Mouse (Mus musculus) adrenal gland, adult 2 months (tissue): ENCODE measurements at regions not wholly inside any gene's neighbourhood (a gene's known extent, or its start where the extent isn't known, plus 50 kb on each side); places are given as distances from the start of the nearest gene placed in this dataset.
"Not testable (repeated sequence)": the region's sequence is repeated elsewhere in the genome, so short reads cannot be mapped to it uniquely, and the experiment has no call there.

Experiments used
- DNase-seq: peaks from one replicate; pipeline ENCODE4 v3.0.0; 2021

DNA sequence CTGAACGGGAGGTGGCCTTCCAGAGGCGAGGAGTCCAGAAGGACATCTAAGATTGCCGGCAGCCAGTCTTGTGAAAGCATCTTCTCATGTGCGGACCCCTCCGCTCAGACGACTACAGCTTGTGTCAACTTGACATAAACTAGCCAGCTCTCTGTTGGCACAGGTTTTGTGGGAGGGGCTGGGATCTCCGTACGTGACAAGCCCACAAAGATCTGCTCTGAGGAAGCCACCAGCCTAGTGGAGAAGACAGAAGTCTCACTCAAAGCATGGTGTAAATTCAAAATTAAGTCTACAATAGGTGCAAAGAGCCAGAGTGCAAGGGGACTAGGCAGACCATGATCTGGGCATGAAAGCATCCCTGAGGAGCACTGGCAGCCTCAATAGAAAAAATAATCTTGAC lies 128.4 kb upstream of the Slc38a2 start:
- no peak for DNase-seq

DNA sequence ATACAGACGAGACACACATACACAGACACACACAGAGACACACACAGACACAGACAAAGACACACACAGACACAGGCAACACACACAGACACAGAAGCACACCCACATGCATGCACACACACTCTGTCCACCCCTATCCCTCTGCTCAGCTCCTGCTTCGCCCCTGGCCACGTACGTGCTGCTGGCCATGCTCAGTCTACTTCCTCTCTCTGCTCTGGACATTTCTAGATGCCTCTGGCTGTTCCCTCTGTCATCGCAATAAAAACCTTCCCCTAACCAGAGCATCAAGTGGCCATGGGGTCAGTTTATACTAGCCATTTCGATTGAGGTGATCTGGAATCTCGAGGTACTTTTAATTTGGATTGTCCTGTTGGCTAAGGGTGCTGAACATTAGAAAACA lies 118.9 kb upstream of the Slc38a2 start:
- DNase-seq: no peak

DNA sequence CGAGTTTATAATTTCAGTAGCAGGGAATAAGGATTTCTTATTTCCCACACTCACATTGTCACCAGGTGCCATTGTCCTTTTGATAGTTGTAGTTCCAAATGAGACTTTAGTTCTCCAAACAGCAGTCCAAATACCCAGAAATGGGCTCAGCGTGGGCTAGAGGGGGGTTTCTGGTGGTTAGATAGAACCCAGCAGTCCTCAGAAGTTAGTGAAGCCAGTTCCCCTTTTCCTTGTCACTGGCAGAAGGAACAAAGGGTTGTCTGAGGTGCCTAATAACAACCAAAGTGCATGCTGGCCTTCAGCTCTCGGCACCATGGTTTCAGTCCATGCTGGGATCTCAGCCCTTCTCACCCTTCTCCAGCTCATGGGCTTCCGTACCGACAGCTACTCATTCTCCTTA lies 118.1 kb upstream of the Slc38a2 start:
- DNase-seq: no peak

DNA sequence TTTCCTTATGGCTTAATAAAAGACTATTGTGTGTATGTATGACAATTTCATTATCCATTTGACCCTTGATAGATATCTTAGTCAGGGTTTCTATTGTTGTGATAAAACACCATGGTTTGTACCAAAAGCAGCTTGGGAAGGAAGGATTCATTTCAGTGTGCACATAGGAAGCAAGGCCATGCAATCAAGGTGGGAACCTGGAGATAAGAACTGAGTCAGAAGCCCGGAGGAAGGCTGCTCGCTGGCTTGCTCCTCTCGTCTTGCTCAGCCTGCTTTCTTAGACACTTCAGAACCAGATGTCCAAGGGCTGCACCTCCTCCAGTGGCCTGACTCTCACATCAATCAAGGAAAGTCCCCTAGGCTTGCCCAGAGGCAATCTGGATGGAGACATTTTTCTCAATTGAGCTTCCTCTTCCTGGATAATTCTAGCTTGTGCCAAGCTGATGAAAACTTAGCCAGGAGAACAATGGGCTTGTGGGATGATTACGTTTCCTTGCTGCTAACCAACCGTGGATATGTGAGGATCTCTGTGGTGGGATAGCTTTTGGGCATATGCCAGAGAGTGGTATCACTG lies 117.6 kb upstream of the Slc38a2 start:
- no peak for DNase-seq

DNA sequence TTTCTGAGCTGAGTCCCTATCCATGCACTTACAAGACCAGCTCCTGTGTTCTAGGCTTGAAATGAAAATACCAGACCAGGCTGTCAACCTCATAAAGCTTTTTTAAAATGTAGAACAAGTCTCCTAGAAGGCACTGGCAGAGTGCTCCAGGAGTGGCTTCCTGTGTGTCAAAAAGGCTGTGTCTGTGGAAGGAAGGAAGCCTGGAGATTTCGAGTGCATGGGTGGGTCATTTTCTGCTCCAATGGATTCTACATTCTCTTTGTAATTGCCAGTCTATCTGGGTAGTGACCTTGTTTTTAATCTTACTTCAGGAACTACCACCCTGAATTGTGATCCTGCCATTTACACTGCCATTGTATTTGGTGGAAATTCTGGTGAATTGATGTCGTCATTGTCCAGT lies 113.9 kb upstream of the Slc38a2 start:
- no peak for DNase-seq

DNA sequence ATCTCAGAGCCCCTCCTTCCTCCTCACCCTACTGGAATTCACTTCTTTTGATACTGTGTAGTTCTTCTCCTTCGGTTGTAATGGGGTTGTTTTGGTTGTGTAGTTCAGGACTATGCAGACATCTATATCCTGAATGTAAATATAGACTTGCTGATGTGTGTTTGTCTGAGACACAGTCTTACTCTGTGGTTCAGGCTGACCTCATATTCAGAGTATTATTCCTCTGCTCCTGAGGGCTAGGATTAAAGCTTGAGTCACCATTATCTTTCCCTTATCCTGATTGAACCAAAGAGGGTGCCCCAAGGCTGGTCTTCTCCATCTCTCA lies 103.2 kb upstream of the Slc38a2 start:
- DNase-seq: no peak

DNA sequence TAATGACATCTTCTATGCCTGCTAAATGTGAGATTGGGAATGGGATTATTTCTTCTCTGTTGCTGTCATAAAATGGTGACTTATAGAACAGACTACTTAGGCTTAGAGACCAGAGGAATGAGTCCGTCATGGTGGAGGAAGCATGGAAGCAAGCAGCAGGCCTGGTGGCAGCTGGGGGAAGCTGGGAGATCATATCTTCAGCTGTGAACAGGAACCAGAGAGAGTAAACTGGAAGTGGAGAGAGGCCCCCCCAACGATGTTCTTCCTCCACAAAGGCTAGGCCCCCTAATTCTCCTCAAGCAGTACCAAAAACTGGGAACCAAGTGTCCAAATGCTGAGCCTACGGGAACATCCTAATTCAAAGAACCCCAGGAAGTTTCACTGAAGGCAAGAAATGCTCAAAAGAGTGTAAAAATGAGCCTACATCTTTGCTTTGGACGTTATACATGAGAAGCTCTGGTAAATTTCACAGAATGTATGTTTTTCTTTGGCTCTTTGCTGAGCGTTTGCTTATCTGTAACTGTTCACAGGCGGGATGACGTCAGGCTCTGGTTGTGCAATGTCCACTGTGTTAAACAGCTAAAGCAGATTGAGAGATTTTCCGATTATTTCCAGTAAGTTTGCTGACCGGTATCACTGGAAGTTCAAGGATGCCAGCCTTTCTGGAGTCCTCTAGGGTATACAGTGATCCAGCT lies 102.7 kb upstream of the Slc38a2 start:
- peak; percentile 67 for DNase-seq

DNA sequence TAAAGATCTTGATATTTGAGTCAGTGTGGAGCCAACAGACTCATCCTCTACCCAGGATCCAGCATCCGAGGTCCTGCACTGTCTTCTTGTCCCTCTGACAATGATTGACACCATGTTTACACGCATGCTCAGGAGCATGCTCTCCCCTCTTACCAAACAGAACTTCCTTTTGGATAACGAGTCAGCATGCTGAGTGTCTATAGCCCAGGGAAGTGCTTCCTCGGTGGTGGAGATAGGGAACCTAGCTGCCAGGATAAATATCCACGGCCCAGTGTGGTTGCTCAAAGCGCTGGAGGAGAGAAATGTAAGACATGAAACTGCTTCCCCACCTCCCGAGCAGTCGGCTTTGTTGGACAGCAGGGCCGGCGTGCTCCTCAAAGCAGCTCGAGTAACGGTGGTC lies 99.7 kb upstream of the Slc38a2 start:
- DNase-seq: no peak

DNA sequence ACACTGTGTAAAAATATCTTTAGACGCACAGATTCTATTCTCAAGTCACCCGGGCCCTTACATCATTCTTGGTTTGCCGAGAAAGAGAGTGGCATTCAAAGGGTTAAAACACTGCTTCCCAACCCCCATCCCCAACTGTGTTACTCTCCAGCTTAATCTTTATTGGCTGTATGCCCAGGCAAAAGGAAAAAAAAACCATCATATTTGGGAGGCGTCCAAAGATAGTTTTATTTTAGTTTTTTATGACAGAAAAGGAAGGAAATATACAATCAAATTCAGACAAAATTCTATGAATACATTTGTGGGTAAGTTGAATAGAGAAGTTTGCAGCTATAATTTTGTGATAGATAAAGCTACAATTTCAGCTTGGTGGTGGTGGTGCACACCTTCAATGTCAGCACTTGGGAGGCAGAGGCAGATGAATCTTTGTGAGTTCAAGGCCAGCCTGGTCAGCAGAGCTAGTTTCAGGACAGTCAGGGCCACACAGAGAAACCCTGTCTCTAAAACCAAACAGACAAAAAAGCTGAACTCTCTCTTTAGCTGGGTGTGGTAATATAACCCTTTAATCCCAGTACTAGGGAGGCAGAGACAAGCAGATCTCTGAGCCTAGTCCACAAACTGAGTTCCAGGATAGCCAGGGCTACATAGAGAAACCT lies 98.2 kb upstream of the Slc38a2 start:
- peak; percentile 59 for DNase-seq

DNA sequence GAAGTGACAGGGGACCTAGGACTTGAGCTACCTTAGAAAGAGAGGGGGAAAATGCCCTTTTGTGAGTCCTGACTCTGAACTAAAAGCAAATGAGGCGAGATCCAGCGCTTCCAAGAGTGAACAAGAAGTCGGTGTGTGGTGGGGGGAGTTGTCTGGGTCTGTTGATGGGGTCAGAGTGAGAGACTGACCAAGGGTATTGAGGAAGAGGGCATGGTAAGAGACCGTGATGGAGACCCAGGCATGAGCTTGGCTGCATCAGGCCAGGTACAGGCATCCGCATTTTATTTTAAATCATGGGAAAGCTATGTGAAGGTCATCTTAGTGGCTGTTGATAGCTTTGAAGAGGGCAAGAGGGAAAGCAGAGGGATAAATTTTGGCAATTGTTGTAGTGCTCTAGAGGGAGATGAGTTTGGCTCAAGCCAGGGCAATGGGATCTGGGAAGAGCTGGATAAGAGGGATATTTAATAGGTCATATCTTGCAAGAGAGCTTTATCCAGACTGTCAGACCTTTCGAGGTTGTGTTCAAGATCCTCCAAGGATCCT lies 94.7 kb upstream of the Slc38a2 start:
- no peak for DNase-seq

DNA sequence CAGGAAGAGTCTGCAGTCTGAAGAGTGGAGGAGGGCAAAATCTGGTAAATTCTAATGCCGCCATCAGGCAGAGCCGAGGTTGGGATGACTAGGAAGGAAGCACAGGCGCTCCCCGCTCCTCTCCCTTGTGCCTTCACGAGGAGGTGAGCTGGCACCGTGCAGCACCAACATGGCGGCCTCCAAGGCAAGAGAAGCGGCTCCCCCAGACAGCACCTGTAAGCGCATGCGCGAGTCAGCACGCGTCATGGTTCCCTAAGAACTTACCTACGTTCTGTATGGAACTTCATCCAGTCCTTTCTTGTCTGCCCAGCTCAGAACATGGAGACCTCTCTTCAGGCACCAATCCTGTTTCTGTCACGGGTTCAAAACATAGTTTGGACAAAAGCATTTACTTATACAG lies 93.7 kb upstream of the Slc38a2 start:
- DNase-seq: no peak

DNA sequence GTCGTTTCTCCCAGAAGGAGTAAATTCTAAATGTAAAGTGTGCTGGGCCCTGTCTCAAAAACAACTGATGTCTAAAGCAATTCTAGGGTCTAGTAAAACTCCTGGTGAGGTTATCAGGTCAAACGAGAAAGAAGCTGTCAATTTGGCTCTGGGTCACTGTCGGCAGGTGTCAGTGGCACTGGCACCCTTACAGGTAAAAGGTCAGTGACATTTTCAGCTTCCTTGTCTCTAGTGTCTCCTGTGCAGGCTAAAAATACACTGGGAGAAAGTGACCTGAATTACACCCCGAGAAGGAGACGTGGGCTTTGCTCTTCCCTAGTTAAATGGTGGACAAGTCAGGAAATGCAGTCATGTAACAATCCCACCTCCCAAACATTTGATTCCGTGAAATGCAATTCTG lies 91.8 kb upstream of the Slc38a2 start:
- no peak for DNase-seq

DNA sequence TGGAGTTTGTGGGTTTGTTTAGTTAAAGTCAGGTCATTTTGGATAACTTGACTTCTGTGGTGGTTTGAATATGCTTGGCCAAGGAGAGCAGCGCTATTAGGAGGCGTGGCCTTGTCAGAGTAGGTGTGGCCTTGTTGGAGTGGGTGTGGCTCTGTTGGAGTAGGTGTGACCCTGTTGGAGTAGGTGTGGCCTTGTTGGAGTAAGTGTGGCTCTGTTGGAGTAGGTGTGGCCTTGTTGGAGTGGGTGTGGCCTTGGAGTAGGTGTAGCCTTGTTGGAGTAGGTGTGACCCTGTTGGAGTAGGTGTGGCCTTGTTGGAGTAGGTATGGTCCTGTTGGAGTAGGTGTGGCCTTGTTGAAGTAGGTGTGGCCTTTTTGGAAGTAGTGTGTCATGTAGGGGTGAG lies 88.4 kb upstream of the Slc38a2 start:
- not testable (repeated sequence) for DNase-seq

DNA sequence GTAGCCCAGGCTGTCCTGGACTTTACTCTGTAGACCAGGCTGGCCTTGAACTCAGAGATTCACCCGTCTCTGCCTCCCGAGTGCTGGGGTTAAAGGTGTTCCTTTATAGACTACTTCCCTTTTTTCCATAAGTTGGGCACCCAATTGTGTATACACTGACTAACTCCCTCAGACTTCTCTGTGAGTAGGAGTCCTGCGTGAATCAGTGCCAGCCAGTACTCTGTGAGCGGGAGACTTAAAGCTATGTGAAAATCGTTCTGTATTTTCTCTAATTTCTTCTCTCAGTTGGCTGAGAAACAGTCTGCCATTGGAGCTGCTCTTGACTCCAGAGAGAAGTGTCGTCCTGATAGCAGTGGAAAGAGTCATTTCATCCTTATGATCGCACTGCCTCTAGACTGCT lies 85.0 kb upstream of the Slc38a2 start:
- no peak for DNase-seq

DNA sequence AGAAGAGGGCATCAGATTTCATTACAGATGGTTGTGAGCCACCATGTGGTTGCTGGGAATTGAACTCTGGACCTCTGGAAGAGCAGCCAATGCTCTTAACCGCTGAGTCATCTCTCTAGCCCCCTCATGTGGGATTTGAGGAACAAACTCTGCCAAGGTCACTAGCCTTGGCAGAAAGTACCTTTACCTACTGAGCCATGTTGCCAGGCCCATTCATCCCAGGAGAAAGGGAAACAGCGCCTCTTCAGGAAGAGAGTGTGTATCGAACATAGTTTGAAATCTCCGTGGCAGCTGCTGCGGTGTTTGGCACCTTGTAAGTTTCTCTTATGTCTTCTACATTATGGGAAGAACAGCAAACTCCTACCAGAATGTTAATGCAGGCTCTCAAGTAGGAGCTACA lies 82.0 kb upstream of the Slc38a2 start:
- DNase-seq: no peak

DNA sequence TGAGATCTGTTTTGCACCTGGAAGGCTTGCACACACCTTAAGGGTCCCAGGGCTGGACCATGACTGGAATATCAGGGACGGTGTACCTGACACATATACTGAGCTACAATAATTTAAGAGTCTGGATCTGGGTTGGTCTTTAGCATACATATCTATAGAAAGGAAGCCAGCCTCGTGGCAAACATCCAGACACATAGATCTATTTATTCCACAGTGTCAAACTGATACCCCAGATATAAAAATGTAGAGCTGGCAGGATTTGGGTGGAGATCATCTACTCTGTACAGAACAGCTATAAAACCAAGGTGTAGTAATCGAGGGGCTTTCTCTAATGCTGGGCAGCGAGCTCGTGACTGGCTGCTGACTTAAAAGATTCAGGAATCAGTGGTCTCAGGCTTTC lies 81.1 kb upstream of the Slc38a2 start:
- DNase-seq: no peak

DNA sequence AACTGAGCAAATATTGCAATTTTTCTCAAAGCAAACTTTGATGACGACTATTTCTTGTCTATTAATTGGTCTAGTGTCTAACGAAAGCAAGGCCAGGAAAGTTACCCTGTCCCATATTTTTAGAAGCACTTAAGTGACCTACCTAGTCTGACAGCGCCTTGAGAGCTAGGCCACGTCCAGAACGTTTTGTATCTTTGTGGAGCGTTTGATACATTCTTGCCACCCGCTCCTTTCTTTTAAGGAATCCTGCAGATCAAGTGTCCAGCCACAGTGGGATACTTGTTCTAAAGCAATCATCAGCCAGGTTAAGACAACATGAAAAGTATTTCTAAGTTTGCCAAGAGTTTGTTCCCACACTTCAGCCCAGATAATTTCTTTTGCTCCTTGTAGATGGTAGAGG lies 79.8 kb upstream of the Slc38a2 start:
- no peak for DNase-seq

DNA sequence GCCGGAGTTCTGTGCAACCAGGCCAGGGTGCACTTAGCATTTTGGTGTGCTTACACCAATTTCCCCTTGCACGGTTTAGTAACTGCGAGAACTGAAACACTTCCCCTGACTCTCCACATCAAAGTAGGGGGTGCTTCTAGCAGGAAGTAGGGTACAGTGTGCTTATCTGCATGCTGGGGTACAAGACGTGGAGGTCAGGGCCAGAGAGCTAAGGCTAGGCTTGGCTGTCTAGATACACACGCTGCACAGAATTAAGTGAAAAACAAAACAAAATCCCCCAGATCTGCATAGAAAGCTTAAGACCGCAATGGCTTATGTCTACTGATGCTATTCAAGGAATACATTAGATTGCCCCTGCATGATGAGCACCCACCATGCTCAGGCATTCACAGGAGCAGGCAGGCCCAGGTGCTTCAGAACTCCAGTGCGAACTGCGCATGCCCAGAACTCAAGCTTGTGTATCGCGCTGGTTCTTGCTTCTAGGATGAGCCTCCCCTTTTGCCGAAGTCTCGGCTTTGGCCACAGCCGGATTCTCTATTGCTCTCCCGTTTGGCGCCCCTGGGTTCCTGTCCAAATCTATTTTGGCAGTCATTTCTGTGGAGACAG lies 78.9 kb upstream of the Slc38a2 start:
- no peak for DNase-seq

DNA sequence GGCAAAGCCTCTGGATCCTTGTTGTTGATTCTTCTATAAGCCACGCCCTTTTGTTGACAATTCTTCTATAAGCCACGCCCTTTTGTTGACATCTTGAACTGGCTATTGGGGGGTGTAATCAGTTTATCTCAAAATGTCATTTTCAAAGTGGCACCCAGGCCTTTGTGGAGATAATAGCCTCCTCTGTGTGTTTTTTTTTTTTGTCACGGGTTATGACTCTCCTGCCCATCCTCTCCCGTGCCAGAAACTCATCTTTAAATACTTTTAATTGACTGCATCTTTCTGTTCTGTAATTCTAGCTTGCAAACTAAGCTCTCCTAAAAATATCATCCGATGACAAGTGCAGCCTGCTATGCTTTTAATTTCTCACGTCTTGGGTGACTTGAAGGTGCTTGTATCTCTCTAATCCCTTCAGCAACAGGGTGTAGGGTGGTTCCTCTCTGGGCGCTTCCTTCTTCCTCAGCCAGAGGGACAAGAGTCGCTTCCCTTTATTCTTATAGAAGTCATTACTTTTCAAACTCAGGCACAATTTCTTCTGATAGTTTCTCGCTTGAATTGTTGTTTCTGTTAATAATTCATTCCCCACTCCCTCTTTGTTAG lies 77.0 kb upstream of the Slc38a2 start:
- no peak for DNase-seq

DNA sequence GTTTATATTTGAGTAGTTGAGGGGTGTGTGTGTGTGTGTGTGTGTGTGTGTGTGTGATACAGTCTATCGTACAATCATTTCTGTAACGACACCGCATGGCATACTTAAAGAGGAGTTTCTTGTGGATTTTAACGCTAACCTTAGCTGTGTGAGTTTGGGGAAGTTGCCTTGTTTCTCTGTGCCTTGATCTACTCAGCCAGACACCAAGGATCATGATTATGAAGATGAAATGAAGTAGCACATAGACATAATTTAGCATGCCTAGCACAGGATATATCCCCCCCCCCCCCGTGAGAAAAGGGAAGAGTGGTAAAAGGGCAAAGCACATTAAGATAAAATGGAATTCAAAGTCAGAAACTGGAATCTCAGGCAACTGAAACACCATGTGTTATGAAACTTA lies 75.6 kb upstream of the Slc38a2 start:
- no peak for DNase-seq

DNA sequence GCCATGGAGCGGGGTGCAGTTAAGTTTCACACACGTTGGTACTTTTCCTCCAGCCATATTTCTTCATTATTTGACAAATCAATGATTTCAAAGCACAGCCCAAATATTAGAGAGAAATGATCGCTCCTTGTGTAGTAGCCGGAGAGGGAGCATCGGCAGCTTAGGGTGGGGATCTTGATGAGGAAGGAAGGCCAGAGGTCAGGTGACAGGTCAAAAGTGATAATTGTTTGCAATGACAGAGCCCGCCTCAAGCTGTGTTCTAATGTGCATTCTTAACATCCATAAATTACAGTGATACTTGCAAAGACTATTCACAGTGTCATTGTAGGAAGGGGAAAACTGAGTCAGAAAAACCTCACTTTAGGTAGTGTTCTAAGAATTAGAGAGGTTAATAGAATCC lies 75.1 kb upstream of the Slc38a2 start:
- no peak for DNase-seq

DNA sequence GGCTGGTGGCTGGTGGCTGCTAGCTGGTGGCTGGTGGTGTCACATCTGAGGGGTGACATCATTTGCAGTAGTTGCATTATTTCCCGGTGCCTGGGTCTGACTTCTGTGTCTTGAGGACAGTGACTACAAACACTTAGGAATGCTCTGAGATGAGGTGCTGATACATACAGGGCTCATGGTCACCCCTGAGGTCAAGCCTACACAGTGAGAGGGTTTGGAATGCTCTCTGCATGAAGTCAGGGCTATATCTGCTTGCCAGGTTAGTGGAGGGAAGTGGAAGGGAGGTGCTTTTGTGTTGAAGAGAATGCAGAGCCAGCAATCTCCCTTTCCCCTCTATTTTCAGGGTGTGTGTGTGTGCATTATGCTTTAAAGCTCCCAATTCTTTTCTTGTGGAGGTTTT lies 74.1 kb upstream of the Slc38a2 start:
- DNase-seq: no peak

DNA sequence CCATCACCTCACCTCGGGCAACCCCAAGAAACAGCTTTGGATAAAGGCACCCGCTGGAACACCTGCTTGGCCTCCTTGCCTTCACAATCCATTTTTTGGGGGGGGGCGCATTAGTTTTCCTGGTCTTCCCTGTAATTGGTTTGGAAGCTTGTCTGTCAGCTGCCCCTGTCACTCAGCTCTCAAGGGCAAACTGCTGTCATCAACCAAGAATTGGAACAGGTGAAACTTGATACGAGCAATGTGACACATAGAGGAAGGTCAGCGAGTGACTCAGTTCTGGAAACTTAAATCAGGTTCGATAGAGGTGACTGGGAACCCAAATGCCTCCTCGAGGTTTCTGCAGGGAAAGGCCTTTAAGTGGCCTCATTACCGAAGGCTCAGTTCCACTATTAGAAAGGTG lies 73.2 kb upstream of the Slc38a2 start:
- DNase-seq: no peak
